Mouse (Mus musculus) ES-E14 (cell line): ENCODE measurements at regions not wholly inside any gene's neighbourhood (a gene's known extent, or its start where the extent isn't known, plus 50 kb on each side); places are given as distances from the start of the nearest gene placed in this dataset.

Experiments
- CHD2 ChIP-seq: IDR thresholded peaks from 2 replicates; pipeline ENCODE4 v1.6.1; 2014; ENCODE audit warnings: mild to moderate bottlenecking, low read depth, low read length, inconsistent platforms
- MAFK ChIP-seq: IDR thresholded peaks from 2 replicates; pipeline ENCODE4 v1.6.1; 2014; ENCODE audit warnings: mild to moderate bottlenecking, low read depth, low read length, inconsistent platforms; ENCODE audit not compliant: insufficient read depth
- ZC3H11A ChIP-seq: IDR thresholded peaks from 2 replicates; pipeline ENCODE4 v1.6.1; 2012; ENCODE audit warnings: low read depth, mild to moderate bottlenecking, inconsistent platforms, low read length, borderline replicate concordance
- ZNF384 ChIP-seq: IDR thresholded peaks from 2 replicates; pipeline ENCODE4 v1.6.1; 2012; ENCODE audit warnings: low read depth, low read length, inconsistent platforms

DNA sequence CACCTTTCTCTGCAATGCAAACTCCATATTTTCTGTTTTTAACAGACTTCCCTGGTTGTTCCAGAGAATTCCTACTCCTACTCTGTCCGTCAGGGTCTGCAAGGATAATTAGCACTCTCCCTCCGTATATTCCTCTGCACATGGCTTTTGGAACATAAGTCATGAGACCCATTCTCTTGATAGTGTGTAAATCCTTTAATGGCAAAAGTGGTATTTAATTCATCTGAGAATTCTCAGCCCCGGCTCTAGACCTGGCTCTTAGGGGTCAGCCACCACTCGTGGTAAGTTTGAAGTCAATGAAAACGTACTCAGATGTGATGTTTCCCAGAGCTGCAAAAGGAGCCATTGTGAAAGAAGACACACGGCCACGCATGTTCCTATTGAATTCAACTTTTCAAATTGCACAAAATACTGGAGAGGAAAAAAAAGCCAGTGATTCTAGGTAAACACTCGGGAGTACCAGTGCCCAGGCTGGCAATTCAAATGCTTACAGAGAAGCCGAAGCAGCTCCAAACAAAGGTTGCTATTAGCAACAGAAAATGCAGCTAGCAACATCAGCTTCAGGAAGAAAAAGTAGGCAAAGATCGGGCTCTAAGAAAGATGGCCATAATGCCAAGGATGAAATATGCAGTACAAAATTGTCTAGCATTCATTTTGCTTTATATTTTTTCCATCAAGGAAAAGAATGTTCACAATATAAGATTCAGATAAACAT is 258.2 kb upstream of the Zpld1 start:
- TF ChIP-seq CHD2 (no peak), ZC3H11A (no peak), ZNF384 (no peak), MAFK (no peak)
